Mouse (Mus musculus) frontal cortex, postnatal 36 days (tissue): ENCODE measurements around the gene Hoxb5.

ENCODE experiments used
- DNase-seq, 2 experiments: peaks; one replicate each; pipeline ENCODE4 v3.0.0; 2022; ENCODE audit warnings: low spot score in 2 of 2

The Hoxb5 gene

GRCm38 (mm10) chr11:96318368-96319070, 15.4 kb downstream of the Hoxb5 start:
- no peak for DNase-seq

GRCm38 (mm10) chr11:96319071-96319902, 16.2 kb downstream of the Hoxb5 start:
- DNase-seq, result no peak

GRCm38 (mm10) chr11:96319910-96320309, 16.8 kb downstream of the Hoxb5 start:
- no peak for DNase-seq

- DNase-seq, result no peak
These were observed 17.6 kb downstream of the Hoxb5 start for GRCm38 (mm10) chr11:96320688-96321087.

- no peak for DNase-seq
These were observed 18.7 kb downstream of the Hoxb5 start for GRCm38 (mm10) chr11:96321846-96322245.

- no peak for DNase-seq
These were observed 19.6 kb downstream of the Hoxb5 start for GRCm38 (mm10) chr11:96322738-96323137.

GRCm38 (mm10) chr11:96323154-96323553, 20.0 kb downstream of the Hoxb5 start, which contains the start of gene Hoxb3:
Gene Hoxb3 (plus strand): TSS chr11:96323326.
- DNase-seq, result no peak

DNA sequence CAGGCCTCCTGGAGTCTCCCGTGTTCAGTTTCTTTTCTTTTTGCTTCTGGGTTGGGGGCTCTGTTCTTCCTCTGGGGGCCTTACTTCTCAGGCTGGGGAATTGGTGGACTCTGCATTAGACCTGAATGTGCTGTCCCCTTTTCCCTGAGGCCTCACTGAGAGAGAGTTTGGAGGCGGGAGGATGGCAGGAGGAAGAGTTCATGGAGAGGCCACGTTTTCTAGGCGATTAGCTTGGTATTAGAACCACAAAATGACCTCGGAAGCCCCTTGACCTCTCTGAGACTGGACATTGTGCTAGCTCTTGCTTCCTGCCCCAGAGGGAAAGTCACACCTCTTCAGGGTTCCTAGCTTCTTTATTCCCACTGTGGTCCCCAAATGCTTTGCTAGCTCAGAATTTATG, 21.0 kb downstream of the Hoxb5 start:
- DNase-seq, result no peak

- no peak for DNase-seq
These were observed 21.8 kb downstream of the Hoxb5 start for GRCm38 (mm10) chr11:96324965-96325364.

- DNase-seq, result no peak
These were observed 22.6 kb downstream of the Hoxb5 start for GRCm38 (mm10) chr11:96325747-96326212.

GRCm38 (mm10) chr11:96326705-96327104, 23.6 kb downstream of the Hoxb5 start:
- no peak for DNase-seq

DNA sequence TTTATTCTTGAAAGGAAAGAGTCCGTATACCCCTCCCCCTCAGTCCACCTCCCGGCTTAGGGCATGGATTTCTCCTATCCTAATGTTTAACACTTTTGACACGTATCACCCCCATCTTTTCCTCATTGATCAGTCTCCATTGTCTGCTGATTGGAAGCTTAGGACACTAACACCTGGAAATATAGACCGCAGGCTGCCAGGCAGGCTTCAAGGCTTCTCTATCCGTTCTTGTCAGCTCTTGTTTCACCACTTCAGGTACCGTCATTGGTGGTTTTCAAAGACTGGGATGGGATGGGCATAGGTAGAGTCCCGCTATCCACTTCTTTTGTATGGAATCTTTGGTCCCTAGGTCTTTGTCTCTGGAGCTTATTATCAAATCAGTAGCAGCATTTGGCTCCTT, 24.0 kb downstream of the Hoxb5 start:
- DNase-seq, result no peak

DNA sequence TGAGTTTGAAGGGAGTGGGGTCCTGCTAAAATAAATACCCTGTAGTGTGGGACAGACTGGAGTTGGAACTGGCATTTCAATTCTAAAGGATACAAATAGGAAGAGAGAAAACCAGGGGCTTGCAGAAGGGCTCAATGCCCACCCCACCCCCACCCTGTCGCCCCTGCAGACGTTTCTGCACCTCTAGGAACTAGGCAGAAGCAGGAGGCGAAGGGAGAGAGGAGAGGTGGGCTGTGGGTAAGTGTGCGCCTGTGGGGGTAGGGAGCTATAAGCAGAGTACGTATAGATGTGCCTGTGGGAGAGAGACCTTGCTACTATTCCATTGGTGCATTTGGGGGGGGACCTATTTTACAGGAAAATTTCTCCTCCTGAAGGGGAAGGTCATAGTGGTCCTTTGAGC, 24.6 kb downstream of the Hoxb5 start:
- no peak for DNase-seq

GRCm38 (mm10) chr11:96328605-96329004, 25.5 kb downstream of the Hoxb5 start:
- no peak for DNase-seq

- DNase-seq, result no peak
These were observed 29.0 kb downstream of the Hoxb5 start for GRCm38 (mm10) chr11:96332105-96332504.

DNA sequence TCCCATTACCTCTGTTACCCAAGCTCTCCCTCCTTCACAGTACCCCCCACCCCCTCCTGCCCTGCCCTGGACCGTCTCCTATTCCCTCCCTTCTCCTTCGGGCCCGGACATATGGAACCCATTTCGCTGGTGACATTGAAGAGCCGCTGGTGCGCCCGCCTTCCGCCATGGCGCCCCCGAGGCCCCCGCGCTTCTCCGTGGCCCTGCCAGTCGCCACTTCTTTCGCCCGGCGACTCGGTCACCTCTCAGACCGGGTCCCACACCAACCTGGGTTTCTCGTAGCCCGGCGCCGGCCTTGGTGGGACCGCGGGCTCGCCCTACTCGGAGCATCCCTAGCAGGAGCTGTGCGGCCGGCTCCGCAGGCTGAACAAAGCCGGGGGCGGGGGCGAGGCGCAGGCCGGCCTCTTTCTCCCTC, 29.5 kb downstream of the Hoxb5 start:
- no peak for DNase-seq

GRCm38 (mm10) chr11:96333241-96334001, 30.3 kb downstream of the Hoxb5 start:
- DNase-seq, result no peak

GRCm38 (mm10) chr11:96334002-96334364, 30.8 kb downstream of the Hoxb5 start:
- DNase-seq, result no peak

DNA sequence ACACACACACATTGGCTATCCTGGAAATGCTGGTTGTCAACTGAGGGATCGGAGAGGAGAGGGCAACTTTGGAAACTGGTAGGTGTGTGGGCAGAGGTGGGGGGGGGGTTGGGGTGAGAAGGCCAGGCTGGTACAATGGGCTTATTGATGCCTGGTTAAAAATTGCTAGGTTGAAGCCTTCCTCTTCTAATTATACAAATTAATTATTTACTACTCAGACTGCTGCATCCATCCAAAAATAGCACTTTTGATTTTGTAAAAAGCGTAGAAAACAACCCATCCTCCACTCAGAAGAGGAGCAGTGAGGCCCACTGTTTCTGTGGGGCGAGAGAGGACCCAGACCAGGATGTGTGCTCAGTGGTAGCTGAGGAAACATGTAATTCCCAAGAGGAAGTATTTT, 31.9 kb downstream of the Hoxb5 start:
- no peak for DNase-seq

DNA sequence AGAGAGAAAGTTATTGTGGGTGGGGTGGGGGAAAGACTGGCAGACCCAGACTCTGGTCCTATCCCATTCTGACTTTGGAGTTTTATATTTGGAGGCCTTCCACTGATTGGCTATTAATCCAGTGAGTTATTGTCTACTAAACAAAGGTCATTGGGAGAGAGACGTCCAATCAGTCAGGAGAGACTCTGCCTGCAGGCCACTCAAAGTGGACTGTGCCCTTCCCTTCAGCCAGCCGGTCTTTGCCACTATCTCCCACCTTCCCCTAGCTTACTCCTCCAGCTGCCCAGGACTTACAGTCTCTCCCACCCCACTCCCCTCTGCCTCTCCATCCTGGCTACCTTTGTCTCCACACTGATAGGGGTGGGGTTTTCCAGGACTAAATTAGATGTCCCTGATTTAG, 33.5 kb downstream of the Hoxb5 start:
- no peak for DNase-seq

- no peak for DNase-seq
These were observed 33.9 kb downstream of the Hoxb5 start for GRCm38 (mm10) chr11:96337026-96337425.
